ENCODE assay signal across 13 mouse cellular contexts in genomic region chr11:60422046-60422668, GRCm38 (mm10). TPM values are rescaled to one million over a fixed set of nuclear protein-coding genes. Genes with fewer than 3 reads are reported as not detected.
DNase-seq lines count a peak whose midpoint lies in the region; ATAC-seq and TF ChIP-seq lines count a peak whose summit lies in the region.
"Had no signal": no experiment of that assay in that cellular context is flagged by ENCODE, and none has a peak within 500 bp of the region (broad histone marks: within the 10 kb centered on the region; RNA-seq: fewer than 3 reads in every experiment).

No protein-coding gene starts in this region.

- ATAC-seq in liver, embryonic 14.5 days (ENCODE audit: insufficient read depth), result no peak
- no peak for ATAC-seq in liver, embryonic 12.5 days
- no peak for ATAC-seq in monocyte, adult 5-6 weeks (replicated peaks; ENCODE audit: insufficient number of reproducible peaks, low FRiP score, low TSS enrichment, poor library complexity, severe bottlenecking)

- no peak overlapping the region for H3K4me2 ChIP-seq in liver, embryonic 14.5 days (ENCODE audit: low read depth)
- no peak overlapping the region for H3K4me2 ChIP-seq in liver, embryonic 12.5 days

- H3K4me3 ChIP-seq in liver, embryonic 14.5 days (ENCODE audit: insufficient read depth in 1 of 2, low read depth in 2 of 2, low read length in 2 of 2), result no peak overlapping the region
- H3K4me3 ChIP-seq in liver, embryonic 12.5 days, result no peak overlapping the region
- H3K4me3 ChIP-seq in ES-Bruce4 (ENCODE audit: low read depth, low read length), result no peak overlapping the region

- no peaks in the 10 kb centered on the region for H3K9me3 ChIP-seq in liver, embryonic 14.5 days (ENCODE audit: control insufficient read depth, low read length)
- no peaks in the 10 kb centered on the region for H3K9me3 ChIP-seq in liver, embryonic 12.5 days (replicated peaks)
- no peaks in the 10 kb centered on the region for H3K9me3 ChIP-seq in ES-Bruce4 (replicated peaks; ENCODE audit: control insufficient read depth, insufficient read depth, low read length, poor library complexity, severe bottlenecking)

- no peak for TF ChIP-seq POLR2A in ES-Bruce4 (IDR thresholded peaks at IDR 0.05; ENCODE audit: insufficient read depth, low read length)

- peaks cover 9 to 10% of the 10 kb centered on the region in 2 experiments for H3K4me1 ChIP-seq in liver, embryonic 14.5 days (replicated peaks; ENCODE audit: control insufficient read depth in 2 of 2, insufficient read depth in 2 of 2, low read length in 1 of 2)
- peaks cover 18% of the 10 kb centered on the region for H3K4me1 ChIP-seq in liver, embryonic 12.5 days
- no peaks in the 10 kb centered on the region for H3K4me1 ChIP-seq in ES-Bruce4 (ENCODE audit: control insufficient read depth, insufficient read depth, low read length)

- no peaks in the 10 kb centered on the region for H3K27me3 ChIP-seq in liver, embryonic 14.5 days (ENCODE audit: control insufficient read depth, insufficient read depth, low read length)
- no peaks in the 10 kb centered on the region for H3K27me3 ChIP-seq in liver, embryonic 12.5 days (replicated peaks)
- no peaks in the 10 kb centered on the region for H3K27me3 ChIP-seq in ES-Bruce4 (ENCODE audit: control insufficient read depth, insufficient read depth, low read length, poor library complexity, severe bottlenecking)

- peak; percentile 12 for DNase-seq in embryo, embryonic 10.5 days (ENCODE audit: low spot score)
- DNase-seq in embryo, embryonic 10 days (ENCODE audit: low spot score), result no peak
- DNase-seq in liver, embryonic 14.5 days (ENCODE audit: low read depth in 3 of 3, low spot score in 3 of 3), result no peak
- DNase-seq in induced T-regulatory cell, adult 2 months (ENCODE audit: low read depth), result peak; percentile 61
- DNase-seq in frontal cortex, postnatal 25 days (ENCODE audit: low spot score in 2 of 2), result no peak
- DNase-seq: adrenal gland, postnatal 10 days; cerebellum, adult 9-11 months; heart, adult 11 months; kidney, postnatal 14 days; lung, adult 2 months had no signal

- no peak overlapping the region for H3K27ac ChIP-seq in liver, embryonic 14.5 days
- no peak overlapping the region for H3K27ac ChIP-seq in liver, embryonic 12.5 days
- H3K27ac ChIP-seq in ES-Bruce4 (ENCODE audit: insufficient read depth, low read length), result peak overlapping the region; percentile 13; the same call in 1 of the 2 replicates

- H3K36me3 ChIP-seq in liver, embryonic 14.5 days (replicated peaks; ENCODE audit: control insufficient read depth, insufficient read depth, low read depth), result no peaks in the 10 kb centered on the region
- peaks cover 23% of the 10 kb centered on the region for H3K36me3 ChIP-seq in liver, embryonic 12.5 days
- peaks cover 17% of the 10 kb centered on the region for H3K36me3 ChIP-seq in ES-Bruce4 (ENCODE audit: control insufficient read depth, insufficient read depth, low read length, poor library complexity, severe bottlenecking)

- WGBS in liver, embryonic 14.5 days (ENCODE audit: insufficient replicate concordance), result 67% methylated on average over 5 of the region's 6 CpGs
- WGBS in liver, embryonic 12.5 days (ENCODE audit: insufficient replicate concordance), result 61% methylated on average over 6 of the region's 6 CpGs

- no peak for TF ChIP-seq EP300 in liver, embryonic 14.5 days (IDR thresholded peaks at IDR 0.05; ENCODE audit: low read depth)
- TF ChIP-seq EP300 in ES-Bruce4 (IDR thresholded peaks at IDR 0.05; ENCODE audit: insufficient read depth, low read depth, low read length), result no peak

- no peak overlapping the region for H3K9ac ChIP-seq in liver, embryonic 14.5 days (replicated peaks)
- no peak overlapping the region for H3K9ac ChIP-seq in liver, embryonic 12.5 days
- no peak overlapping the region for H3K9ac ChIP-seq in ES-Bruce4 (ENCODE audit: low read depth, poor library complexity, severe bottlenecking)

- TF ChIP-seq CTCF in liver, embryonic 14.5 days (IDR thresholded peaks at IDR 0.05; ENCODE audit: low read depth), result 0 out of 2 replicates have a peak, but pooled peaks have one; percentile 18
- TF ChIP-seq CTCF in ES-Bruce4 (IDR thresholded peaks at IDR 0.05; ENCODE audit: low read depth, low read length), result no peak

RNA-seq across cellular contexts. Expression of gene Atpaf2, which starts 3.9 kb away (rescaled TPM):
- 19.0 and 19.4 TPM in 2 replicates for polyA plus RNA-seq in liver, embryonic 14.5 days (2012; rRNA removed)
- 25.2 and 30.9 TPM in 2 replicates for polyA plus RNA-seq in liver, embryonic 14.5 days (2014; fragmentation: Nextera tagmentation; extraction: Ambion mirVana)
- 47.7 and 50.2 TPM in 2 replicates for polyA plus RNA-seq in liver, embryonic 12.5 days (2016; fragmentation: Nextera tagmentation; extraction: Ambion mirVana)
- 22.1 and 28.2 TPM in 2 replicates for polyA plus RNA-seq in ES-Bruce4 (2011; ENCODE audit: insufficient read depth, insufficient read length, low read depth, missing spikeins)
- total RNA-seq in monocyte, adult 5-6 weeks (2017), result 27.7 to 54.4 TPM (median 42.7 TPM) in 3 replicates

RNA-seq across cellular contexts. Expression of gene Gid4, which starts 5.2 kb away (rescaled TPM):
- polyA plus RNA-seq in liver, embryonic 14.5 days (2012; rRNA removed), result 5.6 and 6.1 TPM in 2 replicates
- 8.4 and 10.5 TPM in 2 replicates for polyA plus RNA-seq in liver, embryonic 14.5 days (2014; fragmentation: Nextera tagmentation; extraction: Ambion mirVana)
- polyA plus RNA-seq in liver, embryonic 12.5 days (2016; fragmentation: Nextera tagmentation; extraction: Ambion mirVana), result 18.1 and 19.3 TPM in 2 replicates
- 36.2 and 40.6 TPM in 2 replicates for polyA plus RNA-seq in ES-Bruce4 (2011; ENCODE audit: insufficient read depth, insufficient read length, low read depth, missing spikeins)
- total RNA-seq in monocyte, adult 5-6 weeks (2017), result 8.1 to 14.6 TPM (median 11.8 TPM) in 3 replicates

RNA-seq across cellular contexts. Expression of gene Drg2, which starts 32.2 kb away (rescaled TPM):
- 22.9 and 24.1 TPM in 2 replicates for polyA plus RNA-seq in liver, embryonic 14.5 days (2012; rRNA removed)
- 37.5 and 41.3 TPM in 2 replicates for polyA plus RNA-seq in liver, embryonic 14.5 days (2014; fragmentation: Nextera tagmentation; extraction: Ambion mirVana)
- 58.1 and 61.7 TPM in 2 replicates for polyA plus RNA-seq in liver, embryonic 12.5 days (2016; fragmentation: Nextera tagmentation; extraction: Ambion mirVana)
- 67.4 and 69.9 TPM in 2 replicates for polyA plus RNA-seq in ES-Bruce4 (2011; ENCODE audit: insufficient read depth, insufficient read length, low read depth, missing spikeins)
- 29.6 to 43.7 TPM (median 35.4 TPM) in 3 replicates for total RNA-seq in monocyte, adult 5-6 weeks (2017)

RNA-seq across cellular contexts. Expression of gene Myo15, which starts 47.0 kb away (rescaled TPM):
- 0.45 and 0.64 TPM in 2 replicates for polyA plus RNA-seq in liver, embryonic 14.5 days (2012; rRNA removed)
- 0.18 and 0.44 TPM in 2 replicates for polyA plus RNA-seq in liver, embryonic 14.5 days (2014; fragmentation: Nextera tagmentation; extraction: Ambion mirVana)
- 0.26 and 0.28 TPM in 2 replicates for polyA plus RNA-seq in liver, embryonic 12.5 days (2016; fragmentation: Nextera tagmentation; extraction: Ambion mirVana)
- 0.37 and 0.65 TPM in 2 replicates for polyA plus RNA-seq in ES-Bruce4 (2011; ENCODE audit: insufficient read depth, insufficient read length, low read depth, missing spikeins)
- 0.10 TPM in 2 of 3 replicates, not detected in the other for total RNA-seq in monocyte, adult 5-6 weeks (2017)

Comparison
In these comparisons a context has a peak if more than half of its experiments do, and no peak if none do; other contexts are left out.
1. DNase-seq: peak in embryo, embryonic 10.5 days (single experiment) and induced T-regulatory cell, adult 2 months (single experiment); none in embryo, embryonic 10 days (single experiment), liver, embryonic 14.5 days (0 of 3) and frontal cortex, postnatal 25 days (0 of 2).